Mouse (Mus musculus): ENCODE measurements around the gene Zfp991.
"Not testable (repeated sequence)": the region's sequence is repeated elsewhere in the genome, so short reads cannot be mapped to it uniquely, and the experiment has no call there.

DNA sequence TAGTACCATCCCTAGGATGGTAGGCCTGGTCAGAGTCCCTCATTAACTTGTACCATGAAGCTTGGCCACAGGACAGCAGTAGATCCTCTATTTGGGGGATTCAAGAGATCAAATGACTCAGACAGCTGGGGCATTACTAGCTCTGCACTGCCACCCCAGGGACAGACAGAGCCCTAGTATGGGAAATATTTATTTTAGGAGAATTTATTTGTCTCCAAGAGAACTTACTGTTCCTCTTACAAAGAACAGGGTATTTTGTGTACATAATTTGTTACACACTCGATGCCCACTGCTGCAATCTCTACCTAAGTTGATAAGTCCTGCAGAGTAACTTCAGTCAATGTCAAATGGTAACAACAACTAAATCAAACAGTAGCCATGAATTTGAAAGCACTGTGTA is 55.0 kb downstream of the Zfp991 start:
- not testable (repeated sequence) for TF ChIP-seq CTCF (IDR thresholded peaks at IDR 0.05; ENCODE audit: insufficient read depth, low read length); POLR2A (IDR thresholded peaks at IDR 0.05; ENCODE audit: borderline replicate concordance, extremely low read depth, low read depth, low read length)

All from lung, adult 2 months (tissue).